ENCODE assay signal across 8 mouse cellular contexts in genomic region chr4:45798964-45799363, GRCm38 (mm10). TPM values are rescaled to one million over a fixed set of nuclear protein-coding genes. Genes with fewer than 3 reads are reported as not detected.
DNase-seq lines count a peak whose midpoint lies in the region; ATAC-seq and TF ChIP-seq lines count a peak whose summit lies in the region.

TSS of gene Aldh1b1 (plus strand) at chr4:45799022.

- no peak for TF ChIP-seq POLR2A in brain, embryonic 14.5 days (IDR thresholded peaks at IDR 0.05; ENCODE audit: borderline replicate concordance, extremely low read depth, insufficient read depth, insufficient read length, poor library complexity, severe bottlenecking)
- no peak for TF ChIP-seq POLR2A in lung, adult 2 months (IDR thresholded peaks at IDR 0.05; ENCODE audit: borderline replicate concordance, extremely low read depth, low read depth, low read length)
- TF ChIP-seq POLR2A in testis, adult 2 months (IDR thresholded peaks at IDR 0.05; ENCODE audit: control insufficient read depth, low read depth, low read length), result no peak; the same call in 1 of the 2 replicates

- peak; percentile 28 to 30 for DNase-seq in CD8-positive naive resting alpha-beta T cell, adult 2 months (ENCODE audit: low read depth in 2 of 2, low spot score in 2 of 2)
- peak; percentile 90 for DNase-seq in brain, embryonic 14.5 days (ENCODE audit: low read depth)
- peak; percentile 39 to 66 for DNase-seq in layer of hippocampus, adult 8-10 months (ENCODE audit: low spot score in 2 of 2)
- DNase-seq in lung, adult 2 months, result peak; percentile 59

- no peaks in the 10 kb centered on the region for H3K27me3 ChIP-seq in neural tube, embryonic 14.5 days (ENCODE audit: control insufficient read depth, insufficient read depth, low read length)
- no peaks in the 10 kb centered on the region for H3K27me3 ChIP-seq in testis, adult 2 months (ENCODE audit: control insufficient read depth, insufficient read depth, low read length)

- peak within 1 kb of the TSS; percentile 76 for H3K4me2 ChIP-seq in neural tube, embryonic 14.5 days (ENCODE audit: low read depth, low read length)

- H3K4me1 ChIP-seq in lung, adult 2 months (ENCODE audit: control insufficient read depth, insufficient read depth, low read length), result peaks cover 2% of the 10 kb centered on the region; the same call in 1 of the 2 replicates
- peaks cover 9% of the 10 kb centered on the region; the same call in 1 of the 2 replicates for H3K4me1 ChIP-seq in neural tube, embryonic 14.5 days (ENCODE audit: control insufficient read depth, insufficient read depth, low read length)
- peaks cover 8% of the 10 kb centered on the region for H3K4me1 ChIP-seq in testis, adult 2 months (ENCODE audit: control insufficient read depth, insufficient read depth, low read length)

- peak; percentile 96 for ATAC-seq in frontal cortex, adult (ENCODE audit: low TSS enrichment)
- ATAC-seq in hematopoietic stem cell, adult 5-6 weeks (replicated peaks in 1 of 2; ENCODE audit: insufficient read depth in 1 of 2, low FRiP score in 2 of 2, low TSS enrichment in 1 of 2, low read depth in 1 of 2, poor library complexity in 2 of 2, severe bottlenecking in 2 of 2), result peak; percentile 82 to 92
- peak; percentile 85 for ATAC-seq in neural tube, embryonic 14.5 days (ENCODE audit: low read depth)

- peak within 1 kb of the TSS; percentile 62 for H3K4me3 ChIP-seq in lung, adult 2 months (replicated peaks; ENCODE audit: extremely low read depth, low read depth, low read length)
- H3K4me3 ChIP-seq in neural tube, embryonic 14.5 days (ENCODE audit: low read depth, low read length), result peak within 1 kb of the TSS; percentile 45
- H3K4me3 ChIP-seq in testis, adult 2 months (ENCODE audit: control insufficient read depth, low read depth, low read length), result peak within 1 kb of the TSS; percentile 89

- H3K9me3 ChIP-seq in neural tube, embryonic 14.5 days (ENCODE audit: control insufficient read depth, low read length), result no peaks in the 10 kb centered on the region

- H3K9ac ChIP-seq in neural tube, embryonic 14.5 days (replicated peaks; ENCODE audit: low read depth, low read length), result peak within 1 kb of the TSS; percentile 63

- H3K27ac ChIP-seq in neural tube, embryonic 14.5 days (ENCODE audit: low read depth, low read length), result peak within 1 kb of the TSS; percentile 48; the same call in 1 of the 2 replicates
- H3K27ac ChIP-seq in testis, adult 2 months (ENCODE audit: control insufficient read depth, insufficient read depth, low read depth, low read length), result peak within 1 kb of the TSS; percentile 74

- 0 out of 2 replicates have a peak, but pooled peaks cover 3% of the 10 kb centered on the region for H3K36me3 ChIP-seq in neural tube, embryonic 14.5 days (ENCODE audit: control insufficient read depth, insufficient read depth, low read length)
- no peaks in the 10 kb centered on the region for H3K36me3 ChIP-seq in testis, adult 2 months (ENCODE audit: control insufficient read depth, insufficient read depth, low read length)

- WGBS in lung, adult 2 months, result 2% methylated on average over 26 of the region's 26 CpGs
- under 1% methylated on average over 26 of the region's 26 CpGs for WGBS in neural tube, embryonic 14.5 days

- TF ChIP-seq CTCF in brain, embryonic 14.5 days (IDR thresholded peaks at IDR 0.05; ENCODE audit: borderline replicate concordance, extremely low read depth, insufficient read depth, insufficient read length), result no peak
- no peak for TF ChIP-seq CTCF in lung, adult 2 months (IDR thresholded peaks at IDR 0.05; ENCODE audit: insufficient read depth, low read length)
- no peak for TF ChIP-seq CTCF in testis, adult 2 months (IDR thresholded peaks at IDR 0.05; ENCODE audit: control insufficient read depth, insufficient read depth, insufficient replicate concordance, low read depth, low read length)

RNA-seq across cellular contexts. Expression of gene Aldh1b1, which starts in this region (rescaled TPM):
- polyA plus RNA-seq in brain, embryonic 14.5 days (2012; rRNA removed), result 9.8 and 11.4 TPM in 2 replicates
- 19.1 and 19.5 TPM in 2 replicates for total RNA-seq in hematopoietic stem cell, adult 5-6 weeks (2017)
- 10 to 100 TPM in 1 of 4 experiments, 1 to 10 TPM in 3; 7.3 to 11.5 (median 8.8) TPM for total RNA-seq in layer of hippocampus, adult 8-10 months (2022)
- polyA plus RNA-seq in lung, adult 2 months (2012; rRNA removed), result 3.1 and 3.9 TPM in 2 replicates
- polyA plus RNA-seq in neural tube, embryonic 14.5 days (2014; fragmentation: Nextera tagmentation; extraction: Ambion mirVana), result 9.1 and 10.3 TPM in 2 replicates
- polyA plus RNA-seq in testis, adult 2 months (2012; rRNA removed), result 8.7 and 9.8 TPM in 2 replicates

Comparison
In these comparisons a context has a peak if more than half of its experiments do, and no peak if none do; other contexts are left out.
1. Peak in every context shown above with its lines: DNase-seq, ATAC-seq, H3K4me3 ChIP-seq and H3K27ac ChIP-seq.
2. DNase-seq: peak in every context shown above with its lines; median percentile 90 in brain, embryonic 14.5 days; 59 in lung, adult 2 months; 52 in layer of hippocampus, adult 8-10 months; 29 in CD8-positive naive resting alpha-beta T cell, adult 2 months.